Mouse (Mus musculus): Measurements from ENCODE around the gene Trim11.
"Not testable (repeated sequence)": the region's sequence is repeated elsewhere in the genome, so short reads cannot be mapped to it uniquely, and the experiment has no call there.

Trim11 gene

GRCm38 (mm10) chr11:58978027-58978705 is at the start of gene Trim11:
Gene Trim11 (plus strand): TSS chr11:58978093.
- peak; percentile 32 to 52 for DNase-seq (ENCODE audit: low spot score in 2 of 2)

GRCm38 (mm10) chr11:58929055-58929454 is 48.8 kb upstream of the Trim11 start:
- no peak for DNase-seq (ENCODE audit: low spot score in 2 of 2)

GRCm38 (mm10) chr11:58929641-58930040 is 48.3 kb upstream of the Trim11 start:
- DNase-seq (ENCODE audit: low spot score in 2 of 2): no peak

- DNase-seq (ENCODE audit: low spot score in 2 of 2): no peak
Measured at GRCm38 (mm10) chr11:58930254-58930653, 47.6 kb upstream of the Trim11 start.

- no peak for DNase-seq (ENCODE audit: low spot score in 2 of 2)
Measured at GRCm38 (mm10) chr11:58931576-58931975, 46.3 kb upstream of the Trim11 start.

GRCm38 (mm10) chr11:58937909-58938308 is 40.0 kb upstream of the Trim11 start:
- no peak for DNase-seq (ENCODE audit: low spot score in 2 of 2)

- peak; percentile 86 to 90 for DNase-seq (ENCODE audit: low spot score in 2 of 2)
Measured at GRCm38 (mm10) chr11:58938322-58939087, 39.4 kb upstream of the Trim11 start, which contains the start of gene Rnf187. Gene Rnf187 (minus strand): TSS chr11:58938916.

- no peak for DNase-seq (ENCODE audit: low spot score in 2 of 2)
Measured at GRCm38 (mm10) chr11:58939088-58939439, 38.8 kb upstream of the Trim11 start.

- DNase-seq (ENCODE audit: low spot score in 2 of 2): no peak
Measured at GRCm38 (mm10) chr11:58944136-58944535, 33.8 kb upstream of the Trim11 start.

- no peak for DNase-seq (ENCODE audit: low spot score in 2 of 2)
Measured at GRCm38 (mm10) chr11:58947306-58947705, 30.6 kb upstream of the Trim11 start.

GRCm38 (mm10) chr11:58947798-58948528 is 29.9 kb upstream of the Trim11 start:
- no peak for DNase-seq (ENCODE audit: low spot score in 2 of 2)

- DNase-seq (ENCODE audit: low spot score in 2 of 2): peak in 1 of 2 experiments; percentile 29
Measured at GRCm38 (mm10) chr11:58948542-58949479, 29.1 kb upstream of the Trim11 start, which contains the start of gene Hist3h2ba. Gene Hist3h2ba (plus strand): TSS chr11:58948920.

- no peak for DNase-seq (ENCODE audit: low spot score in 2 of 2)
Measured at GRCm38 (mm10) chr11:58949480-58950431, 28.1 kb upstream of the Trim11 start.

- no peak for DNase-seq (ENCODE audit: low spot score in 2 of 2)
Measured at GRCm38 (mm10) chr11:58951210-58951609, 26.7 kb upstream of the Trim11 start.

- no peak for DNase-seq (ENCODE audit: low spot score in 2 of 2)
Measured at GRCm38 (mm10) chr11:58953351-58954169, 24.3 kb upstream of the Trim11 start.

GRCm38 (mm10) chr11:58954170-58954419 is 23.8 kb upstream of the Trim11 start:
- not testable (repeated sequence) for DNase-seq (ENCODE audit: low spot score in 2 of 2)

- DNase-seq (ENCODE audit: low spot score in 2 of 2): peak; percentile 76 to 84
Measured at GRCm38 (mm10) chr11:58954420-58955142, 23.3 kb upstream of the Trim11 start, which contains the start of the genes Hist3h2a and Trim17. Gene Hist3h2a (plus strand): TSS chr11:58954685. Gene Trim17 (plus strand): TSS chr11:58954685.

GRCm38 (mm10) chr11:58955143-58955867 is 22.6 kb upstream of the Trim11 start:
- DNase-seq (ENCODE audit: low spot score in 2 of 2): no peak

All from urinary bladder, postnatal 36 days (tissue).